Mouse (Mus musculus) small intestine, adult 2 months (tissue): ENCODE measurements around the gene Saysd1.

ENCODE experiments used
- CTCF ChIP-seq: fragments of 200-500 bp; IDR thresholded peaks from 2 replicates; pipeline ENCODE4 v1.5.1; 2012; ENCODE audit warnings: low read depth, mild to moderate bottlenecking, control low read depth, inconsistent platforms, low read length, moderate library complexity, mixed read lengths; ENCODE audit not compliant: insufficient replicate concordance, insufficient read length; ENCODE audit errors: extremely low read depth
- POLR2A ChIP-seq: fragments of 200-500 bp; IDR thresholded peaks from 2 replicates; pipeline ENCODE4 v1.6.1; 2012; ENCODE audit warnings: low read depth, mild to moderate bottlenecking, control low read depth, inconsistent platforms, low read length, moderate library complexity

- TF ChIP-seq CTCF (no peak), POLR2A (no peak)
These were observed 94.3 kb downstream of the Saysd1 start for GRCm38 (mm10) chr14:20044036-20044435.
